12 mouse cellular contexts compared by ENCODE assay signal in the genomic region with DNA sequence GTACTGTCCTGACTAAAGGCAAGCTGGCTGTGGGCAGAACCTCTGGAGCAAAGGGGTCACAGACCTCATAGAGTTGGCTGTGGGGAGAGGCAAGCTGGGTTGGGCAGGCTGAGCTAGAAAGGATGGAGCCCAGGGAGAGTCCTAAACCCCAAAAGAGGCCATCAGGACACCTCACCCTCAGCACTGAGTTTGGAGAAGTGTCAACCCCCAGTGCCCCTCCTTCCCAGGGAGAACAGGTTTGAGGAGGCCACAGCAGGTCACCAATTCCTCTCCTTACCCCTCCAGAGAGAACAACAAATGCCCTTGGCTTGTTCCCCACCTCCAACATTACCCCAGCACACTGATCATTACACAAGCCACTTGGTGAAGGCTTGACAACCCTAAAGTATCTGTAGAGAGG.
DNase-seq lines count a peak whose midpoint lies in the region; ATAC-seq and TF ChIP-seq lines count a peak whose summit lies in the region.
"Had no signal": no experiment of that assay in that cellular context is flagged by ENCODE, and none has a peak within 500 bp of the region (broad histone marks: within the 10 kb centered on the region; RNA-seq: fewer than 3 reads in every experiment).

No protein-coding gene starts in this region.

- peak overlapping the region; percentile 80 for H3K4me2 ChIP-seq in heart, embryonic 13.5 days
- H3K4me2 ChIP-seq in kidney, embryonic 15.5 days, result peak overlapping the region; percentile 65
- H3K4me2 ChIP-seq: hindbrain, embryonic 15.5 days; limb, embryonic 15.5 days had no signal

- H3K9me3 ChIP-seq in heart, embryonic 13.5 days, result no peaks in the 10 kb centered on the region
- H3K9me3 ChIP-seq in kidney, embryonic 15.5 days (replicated peaks), result no peaks in the 10 kb centered on the region
- H3K9me3 ChIP-seq: hindbrain, embryonic 15.5 days; limb, embryonic 15.5 days had no signal

- peak overlapping the region; percentile 80 for H3K9ac ChIP-seq in heart, embryonic 13.5 days
- H3K9ac ChIP-seq in kidney, embryonic 15.5 days, result peak overlapping the region; percentile 22; the same call in 1 of the 2 replicates
- H3K9ac ChIP-seq: hindbrain, embryonic 15.5 days; limb, embryonic 15.5 days had no signal

- H3K27ac ChIP-seq in heart, embryonic 13.5 days (replicated peaks), result peak overlapping the region; percentile 82; the same call in 1 of the 2 replicates
- peak overlapping the region; percentile 92; the same call in 1 of the 2 replicates for H3K27ac ChIP-seq in kidney, embryonic 15.5 days
- H3K27ac ChIP-seq in testis, adult 2 months (ENCODE audit: control insufficient read depth, insufficient read depth, low read depth, low read length), result peak overlapping the region; percentile 26
- H3K27ac ChIP-seq: hindbrain, embryonic 15.5 days had no signal

- no peak for TF ChIP-seq POLR2A in testis, adult 2 months (IDR thresholded peaks at IDR 0.05; ENCODE audit: control insufficient read depth, low read depth, low read length)

- 0 out of 2 replicates have a peak, but pooled peaks cover 5% of the 10 kb centered on the region for H3K36me3 ChIP-seq in heart, embryonic 13.5 days
- no peaks in the 10 kb centered on the region for H3K36me3 ChIP-seq in kidney, embryonic 15.5 days
- no peaks in the 10 kb centered on the region for H3K36me3 ChIP-seq in testis, adult 2 months (ENCODE audit: control insufficient read depth, insufficient read depth, low read length)
- H3K36me3 ChIP-seq: hindbrain, embryonic 15.5 days; limb, embryonic 15.5 days had no signal

- no peaks in the 10 kb centered on the region for H3K27me3 ChIP-seq in heart, embryonic 13.5 days (replicated peaks)
- no peaks in the 10 kb centered on the region for H3K27me3 ChIP-seq in kidney, embryonic 15.5 days
- no peaks in the 10 kb centered on the region for H3K27me3 ChIP-seq in testis, adult 2 months (ENCODE audit: control insufficient read depth, insufficient read depth, low read length)
- H3K27me3 ChIP-seq: limb, embryonic 15.5 days had no signal

- H3K4me1 ChIP-seq in heart, embryonic 13.5 days, result peaks cover 100% of the 10 kb centered on the region
- H3K4me1 ChIP-seq in kidney, embryonic 15.5 days, result peaks cover 90% of the 10 kb centered on the region
- H3K4me1 ChIP-seq in testis, adult 2 months (ENCODE audit: control insufficient read depth, insufficient read depth, low read length), result peaks cover 11% of the 10 kb centered on the region

- no peak overlapping the region for H3K4me3 ChIP-seq in heart, embryonic 13.5 days
- peak overlapping the region; percentile 51; the same call in 1 of the 2 replicates for H3K4me3 ChIP-seq in kidney, embryonic 15.5 days (replicated peaks)
- H3K4me3 ChIP-seq in testis, adult 2 months (ENCODE audit: control insufficient read depth, low read depth, low read length), result no peak overlapping the region
- H3K4me3 ChIP-seq: hindbrain, embryonic 15.5 days; limb, embryonic 15.5 days had no signal

- no peak for DNase-seq in heart, postnatal 25 days (ENCODE audit: low spot score)
- no peak for DNase-seq in kidney, adult 8-10 months
- DNase-seq in testis, postnatal 10 days (ENCODE audit: low spot score), result no peak
- DNase-seq in retina, embryonic 14.5 days (ENCODE audit: low spot score), result no peak
- DNase-seq: adrenal gland, postnatal 25 days; B cell, adult 2 months; cerebellum, postnatal 14 days had no signal

- intact Hi-C loops in heart, postnatal 25 days (cut with DNase I), result no loop called here

- ATAC-seq in heart, embryonic 13.5 days (ENCODE audit: extremely low read depth, insufficient number of reproducible peaks, low FRiP score, low TSS enrichment), result no peak
- no peak for ATAC-seq in kidney, embryonic 15.5 days (replicated peaks; ENCODE audit: low FRiP score)

- TF ChIP-seq CTCF in testis, adult 2 months (IDR thresholded peaks at IDR 0.05; ENCODE audit: control insufficient read depth, insufficient read depth, insufficient replicate concordance, low read depth, low read length), result no peak

Comparison
In these comparisons a context has a peak if more than half of its experiments do, and no peak if none do; other contexts are left out.
1. H3K27ac ChIP-seq: peak in every context shown above with its lines; median percentile 92 in kidney, embryonic 15.5 days; 82 in heart, embryonic 13.5 days; 26 in testis, adult 2 months.